Mouse (Mus musculus) lung, postnatal 0 days (tissue): ENCODE data around the gene Zbed4. TPM values are rescaled to one million over a fixed set of nuclear protein-coding genes. Genes with fewer than 3 reads are reported as not detected.

Experiments
- ATAC-seq: fragments of 200-750 bp; cut with Nextera tagmentation; 2 replicates; pipeline ENCODE4 v1.8.0; 2017; ENCODE audit warnings: moderate library complexity
- DNase-seq: peaks from one replicate; pipeline ENCODE4 v3.0.0-alpha.2; 2016; ENCODE audit warnings: low spot score
- H3K27ac ChIP-seq: fragments of 300-500 bp; sonication (generic); 2 replicates; pipeline ENCODE4 v1.5.1; 2014; ENCODE audit warnings: antibody characterized with exemption, mild to moderate bottlenecking, low read length, mixed read lengths
- H3K27me3 ChIP-seq: fragments of 300-500 bp; sonication (generic); replicated peaks from 2 replicates; pipeline ENCODE4 v1.6.1; 2014; ENCODE audit warnings: low read length, mixed read lengths; ENCODE audit not compliant: insufficient read depth
- H3K36me3 ChIP-seq: fragments of 300-500 bp; sonication (generic); 2 replicates; pipeline ENCODE4 v1.6.1; 2014; ENCODE audit warnings: low read length, mixed read lengths; ENCODE audit not compliant: insufficient read depth
- H3K4me1 ChIP-seq: fragments of 300-500 bp; sonication (generic); 2 replicates; pipeline ENCODE4 v1.6.1; 2014; ENCODE audit warnings: antibody characterized with exemption, low read depth, low read length, mixed read lengths; ENCODE audit not compliant: insufficient read depth
- H3K4me2 ChIP-seq: fragments of 300-500 bp; sonication (generic); replicated peaks from 2 replicates; pipeline ENCODE4 v1.6.1; 2014; ENCODE audit warnings: low read depth, mild to moderate bottlenecking, low read length, moderate library complexity, mixed read lengths
- H3K4me3 ChIP-seq: fragments of 300-500 bp; sonication (generic); 2 replicates; pipeline ENCODE4 v1.5.1; 2014; ENCODE audit warnings: low read depth, low read length
- H3K9ac ChIP-seq: fragments of 300-500 bp; sonication (generic); replicated peaks from 2 replicates; pipeline ENCODE4 v1.6.1; 2014; ENCODE audit warnings: low read depth, mild to moderate bottlenecking
- H3K9me3 ChIP-seq: fragments of 300-500 bp; sonication (generic); 2 replicates; pipeline ENCODE4 v1.6.1; 2016; ENCODE audit warnings: low read length, mixed read lengths
- CTCF ChIP-seq: IDR thresholded peaks from 2 replicates; pipeline ENCODE4 v1.5.1; 2016; ENCODE audit warnings: antibody characterized with exemption, mild to moderate bottlenecking
- EP300 ChIP-seq: IDR thresholded peaks from 2 replicates; pipeline ENCODE4 v1.6.1; 2016; ENCODE audit warnings: antibody characterized with exemption, mild to moderate bottlenecking, control low read depth
- WGBS: fragments of 180-500 bp; shearing (Covaris S2); extraction: QIAGEN DNeasy Blood & Tissue Kit; methylation state at CpG from one replicate; pipeline ENCODE4 v1.1.7; 2014; 5-methylcytosine and 5-hydroxymethylcytosine counted together
- polyA plus RNA-seq: library from polyadenylated mRNA; unstranded; fragments of >200 nt; fragmentation: Nextera tagmentation; extraction: Ambion mirVana; gene quantifications from 2 replicates; pipeline ENCODE4 v1.2.1, GENCODE M21; 2015

The Zbed4 gene
- polyA plus RNA-seq, 1 experiment from 2014 or later: 4.8 TPM

DNA sequence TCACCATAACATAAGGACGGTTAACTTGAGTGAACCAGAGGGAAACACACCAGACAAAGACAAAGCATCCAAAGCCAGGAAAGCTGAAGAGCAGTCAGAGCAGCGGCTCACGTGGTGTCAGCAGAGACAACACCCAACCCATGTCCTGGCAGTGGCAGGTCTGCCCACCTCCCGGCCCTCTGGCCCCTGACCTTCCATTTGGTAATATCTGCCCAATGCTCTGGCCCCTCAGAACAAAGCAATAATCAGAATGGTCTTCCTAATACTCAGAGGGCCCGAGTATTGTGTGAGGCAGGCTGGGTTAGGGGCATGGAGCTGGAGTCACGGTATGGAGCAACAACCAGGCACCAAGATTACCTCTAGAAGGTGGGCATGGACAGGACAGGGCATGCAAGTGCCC is 28.3 kb upstream of the Zbed4 start:
- Histone ChIP-seq H3K9ac (no peak overlapping the region), H3K4me1 (no peaks in the 10 kb centered on the region), H3K4me3 (no peak overlapping the region), H3K4me2 (no peak overlapping the region), H3K9me3 (no peaks in the 10 kb centered on the region), H3K27ac (no peak overlapping the region), H3K36me3 (peaks cover 26% of the 10 kb centered on the region), H3K27me3 (no peaks in the 10 kb centered on the region)
- ATAC-seq (no peak), DNase-seq (no peak)
- 72% methylated on average over 6 of the region's 6 CpGs for WGBS
- TF ChIP-seq EP300: no peak
- TF ChIP-seq CTCF: no peak

- ATAC-seq: no peak
- H3K27ac ChIP-seq: no peak overlapping the region
- no peak for DNase-seq
- no peaks in the 10 kb centered on the region for H3K4me1 ChIP-seq
- H3K9me3 ChIP-seq: no peaks in the 10 kb centered on the region
- no peak overlapping the region for H3K9ac ChIP-seq
- TF ChIP-seq EP300: no peak
- no peak for TF ChIP-seq CTCF
- H3K27me3 ChIP-seq: no peaks in the 10 kb centered on the region
- H3K4me2 ChIP-seq: no peak overlapping the region
- H3K36me3 ChIP-seq: peaks cover 34% of the 10 kb centered on the region
- H3K4me3 ChIP-seq: no peak overlapping the region
- 70% methylated on average over 7 of the region's 7 CpGs for WGBS
Observed at GRCm38 (mm10) chr15:88724311-88724710, 27.1 kb upstream of the Zbed4 start.

GRCm38 (mm10) chr15:88725036-88725435 is 26.4 kb upstream of the Zbed4 start:
- no peaks in the 10 kb centered on the region for H3K27me3 ChIP-seq
- no peak for ATAC-seq
- H3K36me3 ChIP-seq: peaks cover 41% of the 10 kb centered on the region
- no peaks in the 10 kb centered on the region for H3K9me3 ChIP-seq
- no peak overlapping the region for H3K27ac ChIP-seq
- H3K4me3 ChIP-seq: no peak overlapping the region
- 87% methylated on average over 5 of the region's 5 CpGs for WGBS
- DNase-seq: no peak
- no peaks in the 10 kb centered on the region for H3K4me1 ChIP-seq
- H3K4me2 ChIP-seq: no peak overlapping the region
- H3K9ac ChIP-seq: no peak overlapping the region
- no peak for TF ChIP-seq CTCF
- no peak for TF ChIP-seq EP300

DNA sequence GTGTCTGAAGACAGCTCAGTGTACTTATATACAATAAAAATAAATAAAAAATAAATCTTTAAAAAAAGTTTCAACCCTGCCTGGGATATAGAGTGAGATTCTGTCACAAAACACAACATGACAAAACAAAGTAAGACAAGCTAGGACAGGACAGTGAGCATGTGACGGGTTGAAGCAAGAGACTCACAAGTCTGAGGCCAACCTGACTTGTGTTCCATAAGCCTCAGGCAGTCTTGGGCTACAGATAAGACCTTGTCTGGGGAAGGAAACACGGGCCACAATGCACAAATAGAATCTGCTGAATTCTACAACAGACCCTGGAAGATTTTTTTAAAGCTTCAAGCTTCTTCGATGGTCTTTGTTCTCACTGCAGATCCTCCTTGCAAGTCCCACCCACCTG is 24.3 kb upstream of the Zbed4 start:
- Histone ChIP-seq H3K27me3 (no peaks in the 10 kb centered on the region), H3K36me3 (peaks cover 38% of the 10 kb centered on the region), H3K4me1 (peaks cover 8% of the 10 kb centered on the region), H3K9ac (no peak overlapping the region), H3K4me2 (no peak overlapping the region), H3K27ac (no peak overlapping the region), H3K4me3 (no peak overlapping the region), H3K9me3 (no peaks in the 10 kb centered on the region)
- DNase-seq (no peak), ATAC-seq (no peak)
- TF ChIP-seq CTCF (no peak), EP300 (no peak)
- WGBS: 83% methylated on average over 3 of the region's 3 CpGs

GRCm38 (mm10) chr15:88730717-88731116 is 20.7 kb upstream of the Zbed4 start:
- no peaks in the 10 kb centered on the region for H3K27me3 ChIP-seq
- H3K9ac ChIP-seq: no peak overlapping the region
- DNase-seq (no peak), ATAC-seq (no peak)
- H3K27ac ChIP-seq: peak overlapping the region; percentile 51; the same call in 1 of the 2 replicates
- 51% methylated on average over 3 of the region's 3 CpGs for WGBS
- no peaks in the 10 kb centered on the region for H3K9me3 ChIP-seq
- no peak overlapping the region for H3K4me3 ChIP-seq
- peaks cover 24% of the 10 kb centered on the region for H3K36me3 ChIP-seq
- no peak for TF ChIP-seq EP300
- TF ChIP-seq CTCF: no peak
- H3K4me2 ChIP-seq: peak overlapping the region; percentile 17; the same call in 1 of the 2 replicates
- H3K4me1 ChIP-seq: peaks cover 12% of the 10 kb centered on the region

- Histone ChIP-seq H3K9ac (peak overlapping the region; percentile 98), H3K27me3 (no peaks in the 10 kb centered on the region), H3K4me3 (peak overlapping the region; percentile 97), H3K36me3 (peaks cover 17% of the 10 kb centered on the region; the same call in 1 of the 2 replicates), H3K4me2 (peak overlapping the region; percentile 62), H3K9me3 (no peaks in the 10 kb centered on the region), H3K27ac (peak overlapping the region; percentile 94; the same call in 1 of the 2 replicates), H3K4me1 (peaks cover 12% of the 10 kb centered on the region)
- 6% methylated on average over 15 of the region's 15 CpGs for WGBS
- DNase-seq (peak; percentile 30), ATAC-seq (no peak)
- TF ChIP-seq CTCF: no peak
- no peak for TF ChIP-seq EP300
Observed at GRCm38 (mm10) chr15:88732405-88733020, 18.9 kb upstream of the Zbed4 start.
